Mouse (Mus musculus) myocyte (in vitro differentiated cells): ENCODE data around the gene Sult2b1.
A peak's percentile ranks its signal among the peaks of the same experiment; 100 is the strongest.

Experiments used
- CEBPB ChIP-seq: IDR thresholded peaks from 2 replicates; pipeline ENCODE4 v1.6.1; 2011; ENCODE audit warnings: mild to moderate bottlenecking, moderate library complexity; ENCODE audit not compliant: poor library complexity, insufficient read depth, severe bottlenecking
- E2F4 ChIP-seq: IDR thresholded peaks from one replicate; pipeline ENCODE4 v1.6.1; 2011; ENCODE audit warnings: mild to moderate bottlenecking, control low read depth, moderate library complexity; ENCODE audit not compliant: insufficient read depth
- MAX ChIP-seq: IDR thresholded peaks from one replicate; pipeline ENCODE4 v1.6.1; 2011; ENCODE audit warnings: low read depth, mild to moderate bottlenecking, control low read depth
- MYOD1 ChIP-seq, 3 experiments: IDR thresholded peaks; one replicate each; pipeline ENCODE4 v1.6.1; 2011; ENCODE audit warnings: control low read depth in 2 of 3, low read depth in 2 of 3, mild to moderate bottlenecking in 2 of 3, moderate library complexity in 1 of 3; ENCODE audit not compliant: insufficient read length in 2 of 3, control insufficient read depth in 1 of 3
- MYOG ChIP-seq, 3 experiments: IDR thresholded peaks; one replicate each; pipeline ENCODE4 v1.6.1; 2011; ENCODE audit warnings: control low read depth in 2 of 3, low read depth in 2 of 3, mild to moderate bottlenecking in 2 of 3; ENCODE audit not compliant: insufficient read length in 2 of 3, control insufficient read depth in 1 of 3, insufficient read depth in 1 of 3
- POLR2A ChIP-seq: IDR thresholded peaks from one replicate; pipeline ENCODE4 v1.6.1; 2011; ENCODE audit warnings: low read depth, mild to moderate bottlenecking, control low read depth, moderate library complexity; ENCODE audit not compliant: insufficient read length
- POLR2AphosphoS2 ChIP-seq: IDR thresholded peaks from one replicate; pipeline ENCODE4 v1.6.1; 2011; ENCODE audit warnings: low read depth, control low read depth; ENCODE audit not compliant: insufficient read length
- SRF ChIP-seq: IDR thresholded peaks from one replicate; pipeline ENCODE4 v1.6.1; 2011; ENCODE audit warnings: low read depth; ENCODE audit not compliant: control insufficient read depth, insufficient read length
- TCF12 ChIP-seq: IDR thresholded peaks from one replicate; pipeline ENCODE4 v1.6.1; 2011; ENCODE audit warnings: mild to moderate bottlenecking, control low read depth; ENCODE audit not compliant: poor library complexity, insufficient read depth, severe bottlenecking
- USF1 ChIP-seq: IDR thresholded peaks from one replicate; pipeline ENCODE4 v1.6.1; 2011; ENCODE audit warnings: low read depth, mild to moderate bottlenecking, control low read depth, moderate library complexity

- TF ChIP-seq POLR2A (no peak), MAX (no peak), MYOG (IDR thresholded peaks at IDR 0.05; ENCODE audit: control insufficient read depth in 1 of 3, insufficient read depth in 1 of 3, insufficient read length in 2 of 3, low read depth in 2 of 3) (no peak), POLR2AphosphoS2 (peak; percentile 84), USF1 (no peak), E2F4 (no peak), MYOD1 (IDR thresholded peaks at IDR 0.05; ENCODE audit: control insufficient read depth in 1 of 3, insufficient read length in 2 of 3, low read depth in 2 of 3) (no peak), TCF12 (no peak), CEBPB (no peak), SRF (no peak)
Measured at GRCm38 (mm10) chr7:45708221-45708761, 76.2 kb downstream of the Sult2b1 start.
